Mouse (Mus musculus) kidney, adult 11 months (tissue): ENCODE results near the gene Avpr2.
A peak's percentile ranks its signal among the peaks of the same experiment; 100 is the strongest.

ENCODE experiments used
- DNase-seq: peaks from one replicate; pipeline ENCODE4 v3.0.0; 2022

Avpr2 gene

DNA sequence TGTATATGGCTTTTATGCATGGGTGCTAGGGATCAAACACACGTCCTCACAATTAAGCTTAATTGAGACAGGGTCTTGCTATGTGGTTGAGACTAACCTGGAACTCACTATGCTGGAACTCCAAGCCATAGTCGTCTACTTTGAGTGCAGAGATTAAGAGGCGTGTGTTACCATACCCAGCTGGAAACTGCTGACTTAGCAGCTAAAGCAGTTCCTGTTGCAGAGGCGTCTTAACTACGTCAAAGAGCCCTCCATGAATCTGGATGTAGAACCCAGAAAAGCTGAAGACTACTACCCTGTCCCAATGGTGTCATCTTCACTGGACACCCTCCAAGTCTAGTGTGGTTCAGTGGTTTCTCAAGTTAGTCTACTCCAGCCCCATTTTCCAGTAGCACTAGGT, 26.7 kb downstream of the Avpr2 start:
- DNase-seq, result no peak

DNA sequence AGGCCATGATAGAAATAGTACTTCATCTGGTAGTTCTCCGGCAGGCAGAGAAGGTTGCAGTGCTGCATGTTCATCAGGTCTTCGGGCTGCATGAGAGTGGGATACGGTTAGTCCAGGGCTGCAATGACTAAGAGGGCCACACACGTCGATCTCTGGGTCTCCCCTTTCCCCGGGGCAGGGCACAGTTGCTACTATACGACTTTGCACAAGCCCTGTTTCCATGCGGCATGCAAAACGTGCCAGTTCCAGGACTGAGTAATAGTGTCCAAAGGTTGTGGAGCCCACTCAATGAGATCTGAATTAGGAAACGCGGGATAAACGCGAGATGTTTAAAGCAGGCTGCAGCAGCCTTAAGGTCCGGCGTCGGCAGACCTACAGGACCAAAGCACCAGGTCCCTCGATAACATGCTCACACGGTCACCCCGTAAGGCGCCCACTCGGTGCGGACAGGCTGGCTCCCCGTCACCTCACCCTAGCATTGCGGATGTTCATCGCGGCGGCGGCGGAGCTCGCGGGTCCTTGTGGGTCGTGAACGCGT, 29.5 kb downstream of the Avpr2 start:
- DNase-seq, result no peak

DNA sequence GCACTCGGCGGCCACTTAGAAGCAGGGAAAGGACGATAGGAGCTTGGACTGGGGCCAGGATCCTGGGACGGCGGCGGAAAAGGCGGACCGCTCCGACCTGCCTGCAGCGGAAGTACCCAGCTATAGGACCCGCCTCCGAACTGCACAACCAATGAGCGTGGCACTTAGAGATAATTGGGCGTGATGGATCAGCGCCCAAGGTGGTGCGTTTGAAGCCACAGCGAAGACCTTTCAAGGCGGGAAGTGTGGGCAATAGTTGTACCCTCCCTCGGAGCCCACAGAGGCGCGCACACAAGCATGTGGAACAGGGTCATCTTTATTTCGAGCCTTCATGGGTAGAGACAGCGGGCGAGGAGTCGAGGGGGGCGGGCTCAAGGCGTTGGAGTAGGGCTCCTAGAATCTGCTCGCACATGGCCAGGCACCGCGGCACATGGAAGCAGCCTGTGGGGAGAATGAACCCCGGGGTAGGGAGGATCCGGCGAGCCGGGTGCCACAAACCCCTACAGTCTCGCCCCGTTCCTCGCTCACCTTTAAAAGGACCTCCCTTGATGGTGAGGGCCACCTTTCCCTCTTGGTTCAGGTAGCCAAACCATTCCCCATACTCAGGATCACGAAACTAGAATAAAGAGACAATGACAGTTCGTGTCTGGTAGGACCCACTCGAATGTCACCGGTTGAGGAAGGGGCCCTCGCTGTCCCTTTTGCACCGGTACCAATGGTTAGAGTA, 30.1 kb downstream of the Avpr2 start, which contains the start of the genes Arhgap4 and Naa10:
TSS of gene Arhgap4 (minus strand) at position 48 of the 727 bp plus-strand sequence.
TSS of gene Naa10 (minus strand) at position 122 of the 727 bp plus-strand sequence.
- DNase-seq, result peak; percentile 89

DNA sequence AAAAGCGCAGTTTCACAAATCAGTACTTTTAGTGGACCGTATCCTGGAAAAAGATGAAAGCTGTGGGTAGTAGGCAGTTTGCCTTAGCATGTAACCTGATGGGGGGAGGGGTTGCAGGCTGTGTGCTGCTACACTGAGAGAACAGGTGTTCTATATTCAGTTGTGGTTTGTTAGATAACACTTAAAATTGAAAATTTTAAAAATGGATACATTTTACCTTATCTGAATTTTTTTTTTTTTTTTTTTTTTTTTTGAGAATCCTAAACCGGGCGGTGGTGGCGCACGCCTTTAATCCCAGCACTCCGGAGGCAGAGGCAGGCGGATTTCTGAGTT, 30.6 kb downstream of the Avpr2 start:
- no peak for DNase-seq

DNA sequence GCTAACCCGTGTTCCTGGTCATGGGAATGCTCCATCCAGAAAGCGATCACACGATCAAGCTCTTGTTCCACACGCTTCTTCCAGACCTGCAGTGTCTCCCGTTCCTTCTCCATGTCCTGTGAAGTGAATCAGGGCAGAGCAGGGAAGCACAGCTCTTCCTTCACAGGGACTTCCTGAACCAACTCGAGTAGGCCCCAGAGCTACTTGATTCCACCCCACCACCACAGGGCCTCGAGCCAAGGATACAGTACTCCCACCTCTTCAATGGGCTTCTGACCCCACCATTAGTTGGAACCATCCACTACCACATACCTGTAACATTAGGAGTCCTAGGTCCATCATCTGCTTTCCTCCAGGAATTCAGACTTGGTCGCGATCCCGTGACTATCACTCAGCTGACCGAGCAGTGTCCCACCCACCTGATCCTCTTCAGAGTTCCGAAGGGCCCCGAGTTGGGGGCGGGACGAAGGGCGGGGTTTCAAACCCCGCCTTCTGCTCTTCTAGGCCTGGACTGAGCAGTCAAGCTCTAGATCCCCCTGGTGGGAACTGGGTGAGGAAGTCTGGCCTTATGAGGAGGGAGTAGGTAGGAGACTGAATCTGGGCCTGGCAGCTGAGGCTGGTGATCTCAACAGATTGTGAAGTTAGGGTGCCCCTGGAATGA, 38.6 kb downstream of the Avpr2 start, which contains the start of gene Renbp:
TSS of gene Renbp (minus strand) at position 449 of the 661 bp plus-strand sequence.
- peak; percentile 84 for DNase-seq

DNA sequence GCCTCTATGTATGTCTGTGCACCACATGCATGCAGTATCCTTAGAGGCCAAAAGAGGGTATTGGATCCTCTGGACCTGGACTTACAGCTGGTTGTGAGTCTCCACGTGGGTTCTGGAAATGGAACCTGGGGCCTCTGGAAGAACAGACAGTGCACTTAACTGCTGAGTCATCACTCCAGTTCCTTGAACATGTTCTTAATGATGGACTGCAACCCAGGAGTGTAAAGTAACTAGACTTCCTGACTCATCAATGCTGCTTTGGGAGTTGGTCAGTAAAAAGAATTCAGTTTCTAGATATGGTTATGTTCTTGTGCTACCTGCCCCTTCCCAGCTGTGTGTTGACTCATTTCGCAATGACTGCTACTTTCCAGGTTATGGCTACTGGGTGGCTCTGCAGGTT, 40.0 kb downstream of the Avpr2 start:
- DNase-seq, result no peak

DNA sequence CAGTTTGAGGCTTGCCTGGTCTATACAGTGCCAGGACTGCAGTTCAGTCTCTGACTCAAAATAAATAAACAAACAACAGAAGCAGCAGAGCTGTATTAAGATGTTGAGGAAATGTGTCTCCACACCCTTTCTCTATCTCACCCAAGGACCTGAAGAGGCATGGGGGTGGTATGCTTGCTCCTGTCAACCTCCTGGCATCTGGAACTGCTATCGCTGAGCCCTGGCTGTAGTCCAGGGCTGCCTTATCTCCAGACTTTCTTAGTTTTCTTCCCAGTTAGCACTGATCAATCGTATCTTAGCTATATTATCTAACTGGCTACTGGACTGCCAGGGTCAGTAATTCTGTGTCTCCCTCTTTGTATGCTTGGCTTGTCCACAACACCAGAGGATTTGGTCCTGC, 50.0 kb downstream of the Avpr2 start:
- no peak for DNase-seq

DNA sequence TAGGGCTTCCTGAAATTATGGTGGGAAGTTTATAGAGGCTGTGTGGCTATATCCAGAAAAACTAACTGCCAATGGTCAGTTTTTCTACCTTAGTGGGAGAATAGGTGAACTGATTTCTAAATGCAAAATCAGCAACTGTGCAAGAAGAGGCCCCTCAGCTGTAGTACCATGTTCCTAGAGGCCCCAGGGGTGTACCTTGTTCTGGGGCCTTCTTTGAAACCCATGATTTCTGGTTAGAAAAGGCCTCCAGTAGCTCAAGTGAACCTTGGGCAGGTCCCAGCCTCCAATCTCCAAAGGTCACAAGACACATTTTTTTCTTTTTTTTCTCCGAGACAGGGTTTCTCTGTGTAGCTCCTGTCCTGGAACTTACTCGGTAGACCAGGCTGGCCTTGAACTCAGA, 50.4 kb downstream of the Avpr2 start:
- DNase-seq, result no peak
